Mouse (Mus musculus) left cerebral cortex, postnatal 14 days (tissue): Measurements from ENCODE around the gene Nup43. TPM values are rescaled to one million over a fixed set of nuclear protein-coding genes. Genes with fewer than 3 reads are reported as not detected.

Experiments
- DNase-seq, 2 experiments: peaks; one replicate each; pipeline ENCODE4 v3.0.0; 2021 to 2022; ENCODE audit warnings: low spot score in 2 of 2, mixed read lengths in 1 of 2
- intact Hi-C: fragments of 180-260 bp; cut with DNase I; formaldehyde crosslinking; loops from one replicate; pipeline ENCODE4 v1.15.1; 2025
- total RNA-seq, 2 experiments: library from RNA; stranded (reverse); gene quantifications; 2 replicates each; pipeline ENCODE4 v1.2.3; 2021

Nup43 gene
- total RNA-seq, 2 experiments from 2014 or later = 5.1 to 5.8 TPM

- intact Hi-C loops = no loop called here
These were observed 13.5 kb downstream of the Nup43 start, which contains the start of the genes Pcmt1 and Lats1 for GRCm38 (mm10) chr10:7680731-7681301. TSS of gene Pcmt1 (minus strand) at chr10:7681136. TSS of gene Lats1 (plus strand) at chr10:7681214.

GRCm38 (mm10) chr10:7681343-7682025, 14.2 kb downstream of the Nup43 start:
- intact Hi-C loops = no loop called here
- peak; percentile 64 to 70 for DNase-seq

More at GRCm38 (mm10) chr10:7680731-7681301, 13.5 kb downstream of the Nup43 start, which contains the start of the genes Pcmt1 and Lats1:
- DNase-seq = peak; percentile 78 to 86

GRCm38 (mm10) chr10:7682249-7682648, 14.9 kb downstream of the Nup43 start:
- no peak for DNase-seq
- intact Hi-C loops = no loop called here

GRCm38 (mm10) chr10:7686902-7687301, 19.6 kb downstream of the Nup43 start:
- intact Hi-C loops = no loop called here
- no peak for DNase-seq

- intact Hi-C loops = no loop called here
- DNase-seq = peak in 1 of 2 experiments; percentile 17
These were observed 28.0 kb downstream of the Nup43 start for GRCm38 (mm10) chr10:7695286-7695685.

- DNase-seq = no peak
- intact Hi-C loops = no loop called here
These were observed 32.8 kb downstream of the Nup43 start for GRCm38 (mm10) chr10:7700120-7700519.

GRCm38 (mm10) chr10:7702586-7702985, 35.3 kb downstream of the Nup43 start:
- no peak for DNase-seq
- intact Hi-C loops = no loop called here

GRCm38 (mm10) chr10:7710121-7710520, 42.8 kb downstream of the Nup43 start:
- intact Hi-C loops = no loop called here
- DNase-seq = no peak

GRCm38 (mm10) chr10:7712506-7712905, 45.2 kb downstream of the Nup43 start:
- intact Hi-C loops = no loop called here
- no peak for DNase-seq

GRCm38 (mm10) chr10:7715056-7715455, 47.8 kb downstream of the Nup43 start:
- intact Hi-C loops = no loop called here
- no peak for DNase-seq

GRCm38 (mm10) chr10:7725751-7726500, 58.6 kb downstream of the Nup43 start, which contains the start of gene Katna1:
TSS of gene Katna1 (plus strand) at chr10:7726000.
- intact Hi-C loops = no loop called here

GRCm38 (mm10) chr10:7726501-7726812, 59.2 kb downstream of the Nup43 start:
- intact Hi-C loops = no loop called here
- DNase-seq = no peak

More at GRCm38 (mm10) chr10:7725751-7726500, 58.6 kb downstream of the Nup43 start, which contains the start of gene Katna1:
- DNase-seq = peak; percentile 88 to 93

- intact Hi-C loops = no loop called here
- no peak for DNase-seq
These were observed 59.7 kb downstream of the Nup43 start for GRCm38 (mm10) chr10:7727011-7727410.

Other genes with a start within 250 kb of the Nup43 start
- gene Ulbp1, start 193.9 kb upstream of the Nup43 start, total RNA-seq = under 1 TPM; 0.35 to 0.63 TPM
- gene Lrp11, start 77.7 kb upstream of the Nup43 start, total RNA-seq = 100 to 1,000 TPM; 133 to 139 TPM
- 100 to 1,000 TPM; 163 to 166 TPM for gene Pcmt1, start 13.6 kb downstream of the Nup43 start, total RNA-seq
- 10 to 100 TPM; 41.9 TPM for gene Lats1, start 13.7 kb downstream of the Nup43 start, total RNA-seq
- gene Katna1, start 58.5 kb downstream of the Nup43 start, total RNA-seq = 10 to 100 TPM; 11.0 to 14.4 TPM
- 10 to 100 TPM; 19.2 to 21.2 TPM for gene Ginm1, start 125.3 kb downstream of the Nup43 start, total RNA-seq
- gene Ppil4, start 125.4 kb downstream of the Nup43 start, total RNA-seq = 10 to 100 TPM; 33.4 to 33.9 TPM
- under 1 TPM; 0.15 to 0.20 TPM for gene Zc3h12d, start 165.0 kb downstream of the Nup43 start, total RNA-seq